Mouse (Mus musculus) liver, adult 2 months (tissue): Measurements from ENCODE around the gene Map9.

Source experiments
- CTCF ChIP-seq: fragments of 200-500 bp; IDR thresholded peaks from 2 replicates; pipeline ENCODE4 v1.5.1; 2011; ENCODE audit warnings: low read depth, low read length, control low read depth
- POLR2A ChIP-seq: fragments of 200-500 bp; IDR thresholded peaks from 2 replicates; pipeline ENCODE4 v1.6.1; 2011; ENCODE audit warnings: low read length, control low read depth; ENCODE audit not compliant: insufficient read depth; ENCODE audit errors: extremely low read depth

DNA sequence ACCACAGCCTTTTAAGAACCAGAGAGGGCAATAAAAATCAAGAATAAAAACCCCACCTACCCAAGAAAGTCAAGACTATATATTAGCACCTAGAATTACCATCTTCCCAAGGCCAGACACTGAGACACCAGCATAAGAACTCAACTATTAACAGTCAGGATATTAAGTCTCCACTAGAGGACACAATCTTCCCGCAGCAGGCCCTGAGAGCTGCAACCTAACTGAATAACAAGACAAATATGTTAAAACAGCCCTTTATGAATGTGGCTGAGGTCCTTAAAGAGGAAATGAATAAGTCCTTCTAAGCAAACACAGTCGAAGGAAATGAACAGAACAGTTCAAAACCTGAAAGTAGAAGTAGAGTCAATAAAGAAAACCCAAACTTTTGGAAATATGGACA is 49.6 kb downstream of the Map9 start:
- TF ChIP-seq CTCF (no peak), POLR2A (no peak)
